Mouse (Mus musculus) spleen, postnatal 4 days (tissue): ENCODE results near the gene Gfy.
A peak's percentile ranks its signal among the peaks of the same experiment; 100 is the strongest.

Experiments used
- DNase-seq, 2 experiments: peaks; one replicate each; pipeline ENCODE4 v3.0.0; 2022; ENCODE audit warnings: low spot score in 2 of 2

The Gfy gene

DNA sequence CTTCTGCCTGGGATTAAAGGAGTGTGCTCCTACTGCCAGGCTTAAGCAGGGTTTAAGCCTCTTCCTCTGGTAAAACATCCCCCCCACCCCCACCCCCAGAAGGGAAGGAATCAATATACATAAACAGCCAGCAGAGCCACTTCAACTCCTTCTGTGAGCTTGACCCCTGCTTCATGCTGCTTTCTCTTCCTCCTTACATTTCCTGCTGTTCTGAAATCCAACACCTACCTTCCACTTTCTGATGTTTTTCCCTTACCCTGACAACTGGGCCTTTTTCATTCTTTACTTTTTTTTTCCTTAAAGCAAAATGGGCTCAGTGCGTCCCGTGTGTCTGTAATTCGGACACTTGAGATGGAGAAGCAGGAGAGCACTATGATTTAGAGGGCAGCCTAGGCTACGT lies 29.0 kb downstream of the Gfy start:
- DNase-seq: no peak

DNA sequence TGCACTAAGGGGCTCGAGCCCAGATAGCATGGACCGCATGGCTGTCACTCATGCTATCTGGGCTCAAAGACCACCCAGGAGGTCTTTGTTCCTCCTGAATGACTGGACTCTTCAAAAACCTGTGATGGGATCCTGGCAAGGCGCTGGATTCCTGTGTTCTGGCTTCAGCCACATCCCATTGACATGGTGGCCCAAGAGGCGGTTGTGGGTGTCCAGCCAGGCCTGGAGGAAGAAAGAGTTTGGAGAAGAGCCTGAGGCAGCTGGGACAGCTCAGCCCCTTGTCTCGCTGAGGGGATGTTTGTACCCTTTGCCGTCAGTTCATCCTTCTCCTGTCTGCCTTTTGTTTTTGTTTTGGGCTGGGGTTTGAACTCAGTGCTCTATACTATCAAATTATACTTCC lies 29.8 kb downstream of the Gfy start:
- no peak for DNase-seq

DNA sequence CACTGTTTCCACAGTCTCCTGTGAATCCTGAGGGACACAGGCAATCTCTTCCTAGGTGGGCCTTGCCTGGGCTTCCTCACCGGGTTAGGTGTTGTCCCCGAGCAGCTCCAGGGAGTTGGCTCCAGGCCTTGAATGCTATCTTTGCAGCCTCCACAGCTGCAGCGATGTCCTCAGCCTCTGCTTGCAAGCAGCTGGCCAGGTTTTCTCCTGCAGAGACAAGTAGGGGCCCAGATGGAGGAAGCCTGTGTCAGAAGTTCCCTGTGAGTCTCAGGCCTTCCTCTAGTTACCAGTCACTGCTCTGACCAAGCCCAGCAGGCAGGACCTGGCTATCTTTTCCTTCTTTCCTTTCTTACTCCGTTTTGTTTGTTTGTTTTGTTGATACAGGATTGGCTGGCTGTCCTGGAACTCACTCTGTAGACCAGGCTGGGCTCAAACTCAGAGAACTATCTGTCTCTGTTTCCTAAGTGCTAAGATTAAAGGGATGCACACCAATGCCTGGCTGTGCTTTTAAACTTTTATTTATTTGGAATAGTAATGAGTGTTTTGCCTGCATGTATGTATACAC lies 30.8 kb downstream of the Gfy start:
- DNase-seq: no peak

DNA sequence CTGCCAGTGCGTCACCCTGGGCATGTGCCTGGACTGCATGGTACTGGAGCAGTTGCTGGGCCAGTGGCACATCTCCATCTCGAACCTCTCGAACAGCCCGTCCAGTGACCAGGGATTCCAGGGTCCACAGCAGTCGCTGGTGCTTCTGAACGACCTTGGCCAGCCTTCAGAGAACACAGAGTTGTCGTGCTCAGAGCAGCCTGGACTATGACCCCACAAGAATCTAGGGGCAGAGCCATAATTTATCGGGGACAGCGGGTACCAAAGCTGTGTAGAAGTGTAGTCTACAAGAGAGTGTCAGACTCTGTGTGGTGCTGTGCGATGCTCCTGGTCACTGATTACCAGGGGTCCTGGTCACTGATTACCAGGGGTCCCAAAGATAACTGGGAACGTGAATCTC lies 31.5 kb downstream of the Gfy start:
- no peak for DNase-seq

DNA sequence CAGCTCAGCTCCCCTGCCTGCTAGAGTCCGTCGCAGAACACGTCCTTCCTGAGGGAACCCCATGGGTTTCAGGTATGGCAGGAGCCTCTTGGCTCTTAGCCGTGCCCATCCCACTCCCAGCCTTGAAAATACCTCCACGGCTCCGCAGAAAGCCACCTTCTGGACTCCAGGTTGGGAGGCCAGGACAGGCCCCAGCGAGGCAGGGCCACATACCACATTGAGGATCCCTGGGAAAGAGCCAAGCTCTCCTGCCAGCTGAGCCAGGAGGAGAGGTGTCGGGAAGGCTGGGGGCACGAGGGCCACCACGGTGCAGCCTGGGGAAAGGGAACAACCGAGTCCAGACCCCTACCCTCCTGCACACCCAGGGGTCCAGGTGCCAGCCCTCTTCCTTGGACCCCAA lies 32.1 kb downstream of the Gfy start:
- no peak for DNase-seq

DNA sequence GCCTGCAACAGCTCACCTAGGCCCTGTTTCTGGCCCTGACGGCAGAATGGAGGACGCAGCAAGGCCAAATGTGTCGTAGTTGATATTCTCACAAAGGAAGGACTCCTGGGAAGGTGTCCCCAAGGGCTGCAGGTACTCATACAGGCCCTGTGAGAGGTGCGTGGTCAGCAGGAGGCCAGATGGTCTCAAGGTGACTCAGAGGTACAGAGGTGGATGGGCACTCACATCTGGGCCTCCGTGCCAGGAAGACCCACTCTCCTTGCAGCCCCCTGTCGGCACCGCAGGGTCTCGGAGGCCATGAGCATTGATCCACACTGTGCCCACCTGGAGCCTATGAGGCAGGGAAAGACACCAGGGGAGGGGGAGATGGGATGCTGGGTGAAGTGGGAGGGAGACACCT lies 33.9 kb downstream of the Gfy start:
- no peak for DNase-seq

DNA sequence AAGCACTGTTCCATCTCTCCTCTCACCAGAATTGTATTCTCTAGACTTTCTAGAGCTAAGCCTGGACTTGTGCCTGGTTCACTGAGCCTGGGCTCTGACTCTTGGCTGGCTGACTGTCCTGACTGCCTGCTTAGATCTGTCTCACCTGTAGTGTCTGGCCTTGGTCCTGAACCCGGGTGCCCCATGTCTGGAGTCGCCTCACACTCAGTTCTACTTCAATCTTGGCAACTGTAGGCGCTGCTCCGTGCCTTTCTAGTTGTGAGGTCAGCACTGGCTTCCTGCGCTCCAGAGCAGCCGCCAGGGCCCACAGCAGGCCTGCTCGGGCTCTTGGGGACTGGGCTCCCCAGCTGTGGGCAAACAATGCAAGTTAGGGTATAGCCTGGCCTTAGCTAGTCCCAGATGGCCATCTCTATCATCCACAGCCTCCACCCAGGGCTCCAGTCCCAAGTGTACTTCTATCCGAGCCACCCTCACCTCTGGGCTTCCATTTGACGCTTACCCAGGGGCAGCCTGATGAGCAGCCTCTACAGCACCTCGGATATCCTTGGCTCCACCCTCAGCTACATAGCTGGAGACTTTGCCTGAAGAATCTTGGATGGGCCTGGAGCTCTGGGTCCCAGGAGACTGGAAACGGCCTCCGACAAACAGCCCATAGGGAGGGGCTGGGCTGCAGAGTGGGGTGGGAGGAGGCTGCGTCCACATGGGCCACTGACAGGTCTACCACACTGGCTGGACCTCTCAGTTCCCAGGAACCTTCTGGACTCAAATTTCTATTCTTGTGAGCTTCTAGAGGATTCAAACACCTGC lies 34.8 kb downstream of the Gfy start:
- no peak for DNase-seq

DNA sequence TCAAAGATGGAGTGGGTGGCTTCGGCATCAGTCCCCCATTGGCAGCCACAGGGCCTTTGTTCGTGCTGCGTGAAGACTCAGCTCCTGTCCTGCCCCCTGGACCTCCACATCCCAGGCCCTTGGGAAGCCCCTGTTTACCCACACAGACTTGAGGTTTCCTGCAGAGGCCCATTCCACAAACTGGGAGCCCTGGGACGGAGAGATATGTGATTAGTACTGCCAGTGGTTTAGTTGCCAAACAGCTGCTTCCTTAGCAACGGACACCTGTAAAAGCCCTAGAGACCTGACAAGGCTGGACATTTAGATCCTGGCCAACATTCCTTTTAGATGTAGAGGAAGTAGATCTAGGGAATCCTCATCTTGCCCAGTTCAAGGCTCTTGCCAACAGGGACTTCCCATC lies 37.5 kb downstream of the Gfy start:
- DNase-seq: no peak

DNA sequence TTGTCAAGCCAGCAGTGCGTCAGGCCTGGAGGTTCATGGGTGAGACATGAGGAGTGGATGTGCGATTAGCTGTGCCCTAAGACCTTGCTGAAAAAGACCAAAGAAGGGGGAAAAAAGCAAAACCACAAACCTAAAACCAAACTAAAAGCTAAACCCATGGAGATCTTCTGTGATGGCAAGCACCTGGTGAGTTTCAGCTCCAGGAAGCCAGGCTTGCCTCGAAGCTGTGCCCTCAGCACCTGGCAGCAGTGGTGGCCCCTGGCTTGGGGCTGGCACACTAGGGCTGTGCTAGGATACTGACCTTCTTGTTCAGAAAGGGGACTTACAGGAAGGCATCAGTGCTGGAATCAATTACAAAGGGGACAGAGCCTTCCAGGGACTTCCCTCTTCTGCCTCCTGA lies 38.0 kb downstream of the Gfy start:
- DNase-seq: no peak

DNA sequence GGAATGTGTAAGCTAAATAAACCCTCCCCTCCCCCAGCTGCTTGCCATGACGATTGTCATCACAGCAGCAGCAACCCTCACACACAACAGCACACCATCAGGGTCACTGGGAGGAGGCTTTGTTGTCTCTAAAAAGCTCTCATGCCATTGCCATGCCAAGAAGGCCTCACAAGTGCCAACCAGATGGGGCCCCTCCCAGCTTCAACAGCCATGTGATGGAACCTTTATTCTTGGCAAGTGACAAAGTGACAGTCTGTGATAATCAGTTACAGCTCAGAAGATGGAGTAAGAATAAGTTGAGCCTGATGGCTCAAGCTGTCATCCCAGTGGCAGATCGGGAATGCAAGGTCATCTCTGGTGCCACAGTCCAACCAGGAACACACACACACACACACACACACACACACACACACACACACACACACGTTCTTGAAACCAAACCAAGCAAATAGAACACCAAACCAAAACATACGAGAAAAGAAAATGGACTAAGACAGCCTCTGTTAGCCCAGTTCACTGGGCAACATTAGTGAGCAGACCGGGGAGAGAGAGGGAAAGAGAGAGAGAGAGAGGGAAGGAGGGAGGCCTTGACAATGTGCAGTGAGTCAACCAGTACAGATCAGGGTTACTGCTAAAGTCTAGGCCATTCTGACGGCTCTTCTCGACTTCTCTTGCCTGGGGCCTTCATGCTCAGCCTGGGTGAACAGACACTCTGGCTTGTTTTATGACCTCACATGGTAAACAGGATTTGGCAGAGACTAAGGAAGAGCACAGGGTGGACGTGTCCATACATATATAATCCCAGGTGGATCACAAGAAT lies 39.3 kb downstream of the Gfy start:
- no peak for DNase-seq

DNA sequence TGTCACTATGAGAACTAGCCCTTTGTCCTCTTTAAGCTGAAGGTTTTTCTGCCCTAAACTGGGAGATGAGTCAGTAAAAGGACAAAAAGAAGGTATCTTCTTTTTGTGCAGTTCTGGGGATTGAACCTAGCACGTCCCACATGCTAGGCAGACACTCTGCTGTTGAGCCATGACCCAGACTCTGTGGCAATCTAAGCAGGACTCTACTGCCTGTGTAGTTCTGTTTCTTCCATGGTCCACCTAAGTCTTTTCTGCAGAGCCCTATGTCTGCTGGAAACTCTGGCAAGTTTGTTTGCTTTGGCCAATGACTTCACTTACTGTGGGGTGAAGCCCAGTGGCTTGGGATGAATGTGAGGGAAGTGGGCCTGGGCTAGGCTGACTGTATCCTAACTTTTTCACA lies 41.0 kb downstream of the Gfy start:
- no peak for DNase-seq

DNA sequence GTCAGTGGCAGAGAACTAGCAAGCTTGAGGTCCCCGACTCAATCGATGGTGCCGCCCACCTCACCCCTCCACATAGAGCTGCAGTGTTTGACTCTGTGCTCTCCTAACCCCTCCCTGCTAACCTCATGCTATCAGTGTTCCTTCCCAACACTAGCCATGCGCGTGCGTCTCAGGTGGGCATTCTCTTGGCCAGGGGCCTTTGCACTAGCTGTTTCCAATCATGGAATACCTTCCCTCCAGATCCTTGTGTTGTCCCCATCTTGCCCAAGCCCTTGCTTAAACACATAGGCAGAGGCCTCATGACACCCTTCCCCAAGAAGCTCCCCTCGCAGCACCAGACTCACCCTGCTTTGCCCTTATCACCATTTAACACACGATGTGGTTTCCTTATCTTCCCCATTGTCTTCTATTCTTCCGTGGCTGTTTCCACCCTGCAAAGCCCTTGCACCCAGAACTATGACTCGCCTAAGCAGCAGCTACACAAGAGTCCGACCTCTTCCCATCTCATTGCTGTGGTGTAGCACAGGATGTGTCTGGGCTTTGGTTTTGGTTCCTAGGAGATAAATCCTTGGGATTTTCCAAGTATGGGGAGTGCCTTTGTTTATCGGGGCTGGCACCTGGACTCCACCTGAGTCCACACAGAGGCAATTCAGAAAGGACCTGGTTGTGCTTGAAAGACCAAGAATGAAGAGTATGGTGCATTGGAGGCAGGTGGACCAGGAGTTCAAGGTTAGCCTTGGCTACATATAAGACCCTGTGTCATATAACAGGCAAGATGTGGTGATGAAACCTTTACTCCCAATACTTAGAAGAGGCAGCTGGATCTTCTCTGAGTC lies 42.0 kb downstream of the Gfy start:
- DNase-seq: peak in 1 of 2 experiments; percentile 65

DNA sequence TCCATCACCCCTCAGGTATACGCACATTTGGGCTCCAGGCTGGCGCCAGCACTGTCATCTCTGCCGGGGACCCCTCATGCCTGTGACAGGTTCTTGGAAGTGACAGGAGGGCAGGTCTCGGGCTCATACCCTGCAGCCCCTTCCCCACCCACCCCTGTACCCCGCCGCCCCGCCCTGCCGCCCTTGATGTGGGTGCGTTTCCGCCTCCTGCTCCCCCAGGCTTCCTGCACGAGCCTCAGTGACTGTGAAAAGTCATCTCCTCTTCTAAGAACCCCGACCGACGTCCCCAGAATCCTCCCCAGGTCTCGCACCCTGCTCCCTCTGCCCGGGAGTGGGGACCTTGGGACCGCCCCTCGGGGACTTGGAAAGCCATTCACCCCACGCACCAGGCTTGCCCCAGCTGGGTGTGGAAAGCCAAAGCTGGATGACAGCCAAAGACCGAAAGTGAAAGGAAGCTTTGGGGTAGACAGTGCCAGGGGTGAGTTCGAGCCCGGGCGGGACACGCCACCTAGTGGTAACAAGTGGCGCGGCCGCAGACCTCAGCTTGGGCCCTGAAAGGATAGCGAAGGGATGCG lies 43.3 kb downstream of the Gfy start, which contains the start of the genes Gm45713 and Flt3l:
TSS of gene Gm45713 (minus strand) at position 239 of the 575 bp plus-strand sequence.
TSS of gene Flt3l (minus strand) at position 440 of the 575 bp plus-strand sequence.
- DNase-seq: peak; percentile 93 to 97

DNA sequence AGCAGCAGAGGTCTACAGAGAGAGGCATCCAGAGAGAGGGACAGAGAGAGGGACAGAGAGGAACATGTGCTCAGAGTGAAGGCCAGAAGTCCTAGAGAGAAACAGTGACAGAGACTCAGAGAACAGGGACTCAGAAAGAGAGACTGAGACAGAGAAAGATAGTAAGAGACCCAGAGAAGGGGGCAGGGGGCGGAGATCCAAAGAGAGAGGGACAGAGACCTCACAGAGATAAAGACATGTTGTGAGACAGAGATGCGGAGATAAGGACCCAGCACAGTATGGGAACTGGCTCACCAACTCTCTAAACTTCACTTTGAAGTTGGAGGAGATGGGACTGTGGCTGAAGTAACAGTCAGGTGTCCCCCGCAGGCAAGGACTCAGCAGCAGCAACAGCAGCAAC lies 44.0 kb downstream of the Gfy start:
- DNase-seq: no peak

DNA sequence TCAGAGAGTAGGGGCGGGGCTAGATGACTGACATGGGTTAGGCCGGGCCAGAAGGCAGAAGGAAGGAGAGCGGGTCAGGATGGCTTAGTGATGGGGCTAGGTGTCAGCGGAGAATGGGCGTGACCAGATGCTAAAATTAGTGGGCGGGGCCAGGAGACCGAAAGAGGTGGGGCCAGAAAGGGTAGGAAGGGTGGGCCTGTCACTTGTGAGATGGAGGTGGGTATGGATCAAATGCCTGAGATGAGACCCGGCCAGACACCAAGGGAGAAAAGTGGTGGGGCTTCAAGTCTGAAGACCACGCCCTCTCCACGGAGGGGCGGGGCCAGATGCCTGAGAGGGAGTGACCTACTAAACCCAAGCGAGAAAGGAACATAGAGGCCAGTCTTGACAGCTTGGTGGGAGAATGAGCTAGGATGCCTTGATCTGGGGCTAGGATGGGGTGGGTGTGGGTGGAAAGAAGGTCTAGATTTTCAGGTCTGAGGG lies 44.8 kb downstream of the Gfy start:
- peak; percentile 72 to 83 for DNase-seq

DNA sequence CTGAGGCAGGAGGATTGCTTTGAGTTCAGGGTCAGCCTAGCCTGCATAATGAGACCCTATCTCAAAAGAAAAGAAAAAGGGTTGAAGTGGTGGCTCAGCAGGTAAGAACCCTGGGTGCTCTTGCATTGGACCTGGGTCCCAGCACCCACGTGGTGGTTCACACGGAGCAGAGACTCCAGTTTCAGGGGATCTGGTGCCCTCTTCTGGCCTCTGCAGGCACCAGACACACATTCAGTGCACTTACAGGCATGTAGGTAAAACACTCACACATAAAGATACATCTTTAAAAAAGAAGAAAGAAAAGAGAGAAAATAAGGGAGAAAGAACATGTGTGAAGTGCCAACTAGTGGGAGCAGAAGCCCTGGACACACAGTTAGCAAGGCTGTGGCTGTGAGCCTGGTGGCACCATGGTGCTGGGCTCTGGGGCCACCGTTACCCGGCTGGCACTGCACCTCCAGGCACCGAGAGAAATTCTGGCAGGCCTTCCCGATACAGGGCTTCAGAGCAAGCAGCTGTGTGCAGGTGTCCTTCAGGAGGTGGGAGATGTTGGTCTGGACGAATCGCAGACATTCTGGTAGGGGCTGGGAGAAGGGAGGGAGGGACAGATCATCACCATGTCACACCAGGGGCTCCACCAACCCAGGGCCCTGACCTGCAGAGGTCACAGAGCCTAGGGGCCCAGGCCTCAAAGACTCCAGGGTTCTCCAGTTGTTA lies 45.8 kb downstream of the Gfy start:
- no peak for DNase-seq

DNA sequence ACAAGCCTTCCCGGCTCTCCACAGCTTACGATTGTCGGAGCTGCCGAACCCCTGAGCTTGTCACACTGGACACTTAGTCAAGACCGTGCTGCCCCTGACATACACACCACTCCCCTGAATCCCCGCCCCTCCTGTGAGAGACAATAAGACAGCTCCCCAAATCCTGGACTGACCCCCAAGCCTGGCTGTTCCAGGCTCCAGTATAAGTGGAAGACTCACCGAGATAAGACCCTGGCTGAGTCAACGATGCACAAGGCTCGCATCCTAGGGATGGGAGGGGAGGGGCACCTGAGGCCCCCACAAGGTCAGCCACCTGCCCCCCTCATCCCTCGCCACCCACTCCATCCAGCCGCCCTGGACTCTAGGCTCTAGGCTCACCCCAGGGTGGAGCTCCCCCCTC lies 47.5 kb downstream of the Gfy start:
- no peak for DNase-seq

DNA sequence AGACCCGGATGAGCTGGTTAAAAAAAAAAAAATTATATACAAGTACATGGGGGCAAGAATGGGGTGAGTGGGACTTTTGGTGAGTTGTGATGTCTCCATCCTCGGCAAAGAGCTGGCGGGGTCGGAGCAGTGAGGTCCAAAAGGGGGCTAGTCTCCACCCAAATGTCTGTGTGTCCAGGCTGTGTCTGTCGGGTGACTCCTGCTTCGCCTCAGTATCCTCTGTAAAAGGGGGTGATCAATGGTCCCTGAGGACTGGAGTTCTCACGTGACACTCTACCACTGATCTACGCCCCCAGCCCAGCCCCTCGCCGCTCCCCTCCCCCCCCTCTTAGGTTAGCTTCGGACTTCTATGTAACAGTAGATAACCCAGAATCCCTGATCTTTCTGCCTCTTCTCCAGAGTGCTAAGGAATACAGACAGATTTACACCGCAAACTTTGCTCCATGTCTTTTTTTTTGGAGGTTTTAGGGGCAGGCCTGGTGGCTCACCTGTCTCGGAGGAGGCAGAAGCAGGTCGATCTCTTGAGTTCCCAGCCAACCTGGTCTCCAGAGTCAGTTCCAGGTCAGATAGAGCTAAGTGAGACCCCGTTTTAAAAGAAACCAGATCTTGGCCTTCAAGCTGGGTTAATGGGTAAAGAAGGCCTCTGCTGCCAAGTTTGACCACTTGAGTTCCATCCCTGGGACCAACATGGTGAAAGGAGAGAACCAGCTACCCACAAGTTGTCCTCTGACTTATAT lies 49.4 kb downstream of the Gfy start:
- DNase-seq: peak in 1 of 2 experiments; percentile 60

DNA sequence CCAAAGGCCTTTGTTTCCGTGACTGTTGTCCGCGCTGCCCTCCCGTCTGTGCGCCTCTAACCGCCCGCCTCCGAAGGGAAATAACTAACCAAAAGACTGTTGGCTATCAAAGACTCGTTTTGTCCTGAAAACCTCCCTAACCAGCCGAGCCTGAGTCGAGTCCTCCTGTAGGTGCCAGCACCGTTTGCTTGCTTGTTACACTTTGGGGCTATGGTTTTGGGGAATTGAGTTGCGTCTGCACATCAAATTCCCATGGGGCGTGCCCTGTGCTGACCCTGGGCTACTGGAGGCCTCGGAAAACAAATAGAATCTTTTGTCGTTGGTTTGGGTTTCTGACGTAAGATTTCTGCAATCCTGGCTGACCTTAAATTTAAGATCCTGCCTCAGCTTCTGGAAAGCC lies 50.1 kb downstream of the Gfy start:
- no peak for DNase-seq
